Mouse (Mus musculus): ENCODE results near the gene Pafah1b3. TPM values are rescaled to one million over a fixed set of nuclear protein-coding genes. Genes with fewer than 3 reads are reported as not detected.
"Not testable (repeated sequence)": the region's sequence is repeated elsewhere in the genome, so short reads cannot be mapped to it uniquely, and the experiment has no call there.

Gene Pafah1b3
- total RNA-seq, 2 experiments from 2014 or later = 35.3 to 37.1 TPM

DNA sequence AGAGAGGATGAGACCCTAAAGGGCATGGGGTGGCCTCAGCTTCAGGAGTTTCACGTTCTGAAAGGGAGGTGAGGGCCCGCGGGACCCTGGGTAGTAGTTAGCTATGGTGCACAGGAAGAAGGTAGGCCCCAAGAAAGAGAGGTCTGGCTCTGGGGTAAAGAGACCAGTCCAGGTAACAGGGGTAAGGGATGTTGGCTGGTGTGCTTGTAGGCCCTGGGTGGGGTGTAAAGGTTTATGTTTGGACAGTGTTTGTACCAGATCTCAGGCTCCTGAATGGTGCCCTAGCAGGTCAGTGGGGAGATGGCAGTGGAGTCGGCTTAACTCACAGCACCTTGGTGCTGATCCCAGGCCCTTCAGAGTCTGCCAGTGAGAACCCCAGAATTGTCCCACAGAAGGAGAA lies 28.8 kb downstream of the Pafah1b3 start:
- no peak for DNase-seq (ENCODE audit: low spot score in 2 of 2)

DNA sequence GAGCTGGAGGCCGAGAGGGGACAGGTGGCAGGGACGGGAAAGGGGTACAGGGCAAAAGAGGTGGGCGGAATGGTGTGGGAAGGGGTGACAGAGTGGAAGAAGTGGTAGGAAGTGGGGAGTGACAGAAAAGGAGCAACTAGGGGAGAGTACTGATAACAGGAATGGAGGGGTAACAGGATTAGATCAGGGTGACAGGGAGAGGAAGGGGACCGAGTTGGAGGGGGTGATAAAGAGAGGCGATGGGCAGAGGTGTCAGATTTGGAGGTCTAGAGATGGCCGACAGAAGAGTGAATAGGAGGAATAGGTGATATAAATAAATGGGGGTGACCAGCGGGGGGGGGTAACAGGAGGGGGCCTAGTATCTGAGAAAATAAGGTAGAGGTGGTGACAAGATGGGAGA lies 29.2 kb downstream of the Pafah1b3 start:
- no peak for DNase-seq (ENCODE audit: low spot score in 2 of 2)

DNA sequence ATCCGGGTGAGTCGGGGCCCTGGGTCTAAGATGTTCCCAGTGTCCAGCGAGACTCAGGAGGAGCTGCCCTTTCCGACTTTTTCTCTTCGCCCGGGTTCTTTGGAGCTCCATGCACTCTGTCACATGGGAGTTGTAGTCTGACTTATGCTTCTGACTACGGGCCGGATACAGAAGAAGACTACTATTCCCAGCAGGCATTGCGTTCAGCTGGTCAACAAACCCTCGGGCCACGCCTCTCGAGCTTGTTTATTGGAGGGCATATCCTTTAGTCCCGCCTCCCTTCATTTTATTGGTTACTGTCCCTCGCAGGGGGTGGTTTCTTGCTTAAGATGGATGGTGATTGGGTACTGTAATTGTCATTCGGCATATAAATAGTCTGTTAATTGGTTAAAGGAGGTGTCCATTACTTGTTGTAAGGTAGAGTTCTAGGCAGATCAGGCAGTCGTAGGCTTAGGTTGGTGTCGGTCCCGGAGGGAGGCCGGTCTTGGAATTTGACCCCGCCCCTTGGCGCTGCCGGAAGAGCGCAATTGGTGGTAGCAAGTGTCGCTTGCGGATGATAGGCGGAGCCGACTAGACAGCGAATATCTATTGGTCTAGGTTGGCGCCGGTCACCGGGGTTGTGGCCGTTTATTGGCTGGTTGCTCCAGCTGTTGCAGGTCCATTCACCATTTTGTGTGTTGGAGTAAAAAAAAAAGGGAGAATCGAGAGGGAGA lies 29.9 kb downstream of the Pafah1b3 start:
- DNase-seq (ENCODE audit: low spot score in 2 of 2) = peak; percentile 100

DNA sequence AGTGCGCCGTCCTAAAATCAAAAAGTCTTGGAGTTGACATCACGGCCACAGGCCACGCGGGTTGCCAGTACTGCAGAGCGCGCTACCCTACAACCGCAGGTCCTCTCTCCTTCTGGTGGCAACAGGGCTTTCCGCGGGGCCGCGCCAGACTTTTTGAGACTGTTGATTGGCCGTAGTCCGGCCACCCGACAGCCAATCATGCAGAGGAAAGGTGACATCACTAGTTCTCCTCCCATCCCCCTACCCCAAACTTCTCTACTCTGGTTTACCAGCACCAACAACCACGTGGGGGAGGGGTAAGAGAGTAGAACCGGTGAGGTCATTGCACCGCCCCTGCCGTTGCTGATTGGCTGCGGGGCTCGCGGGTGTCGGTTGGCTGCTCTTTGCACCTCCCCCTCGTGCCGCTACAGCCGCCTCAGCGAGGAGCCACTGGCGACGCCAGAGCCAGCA lies 30.5 kb downstream of the Pafah1b3 start, which contains the start of gene Cic:
TSS of gene Cic (plus strand) at position 404 of the 450 bp plus-strand sequence.
- peak in 1 of 2 experiments; percentile 100 for DNase-seq (ENCODE audit: low spot score in 2 of 2)

DNA sequence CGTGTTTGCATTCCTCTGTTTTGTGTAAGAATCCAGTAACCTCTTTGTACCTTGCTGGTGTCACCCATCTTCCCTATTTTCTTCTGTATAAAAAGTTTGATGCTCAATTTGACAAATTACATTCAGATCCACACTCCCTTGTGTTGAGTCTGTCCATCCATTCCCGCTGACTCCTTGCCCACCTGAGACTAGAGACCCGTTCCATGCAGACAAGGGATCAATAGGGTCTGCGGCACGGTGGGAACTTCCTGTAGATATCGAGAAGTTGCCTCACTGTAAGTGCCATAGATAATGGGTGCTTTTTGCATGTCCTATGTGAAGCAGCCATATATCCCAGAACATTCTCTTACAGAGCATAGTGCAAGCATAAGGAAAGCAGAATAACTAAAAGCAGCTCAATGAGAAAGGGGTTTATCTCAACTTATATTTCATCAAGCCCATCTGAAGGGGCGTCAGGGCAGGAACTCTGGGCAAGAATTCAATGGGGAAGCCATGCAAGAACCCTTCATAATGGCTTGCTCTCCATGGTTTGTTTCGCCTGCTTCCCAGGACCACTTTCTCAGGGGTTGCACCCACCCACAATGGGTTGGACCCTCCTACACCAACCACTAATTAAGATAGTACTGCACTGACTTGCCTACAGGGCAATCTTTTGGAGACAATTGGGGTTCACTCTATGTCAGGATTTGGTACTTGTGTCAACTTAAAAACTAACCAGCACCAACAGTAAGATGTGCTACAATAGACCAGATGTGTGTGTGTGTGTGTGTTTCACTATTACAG lies 31.4 kb downstream of the Pafah1b3 start:
- no peak for DNase-seq (ENCODE audit: low spot score in 2 of 2)

DNA sequence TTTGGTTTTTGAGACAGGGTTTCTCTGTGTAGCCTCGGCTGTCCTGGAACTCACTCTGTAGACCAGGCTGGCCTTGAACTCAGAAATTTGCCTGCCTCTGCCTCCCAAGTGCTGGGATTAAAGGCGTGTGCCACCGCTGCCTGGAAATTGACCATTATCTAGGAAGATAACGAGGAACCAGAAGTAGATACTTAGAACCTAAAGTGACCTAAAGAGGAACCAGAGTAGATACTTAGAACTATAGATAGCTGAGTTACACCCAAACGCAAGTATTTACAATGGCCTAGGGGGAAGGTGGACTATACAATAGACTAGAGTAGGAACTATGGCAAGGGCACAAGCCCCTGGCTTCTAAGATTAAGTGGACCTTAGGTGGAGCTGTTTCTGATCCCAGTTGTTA lies 32.0 kb downstream of the Pafah1b3 start:
- DNase-seq (ENCODE audit: low spot score in 2 of 2) = not testable (repeated sequence)

DNA sequence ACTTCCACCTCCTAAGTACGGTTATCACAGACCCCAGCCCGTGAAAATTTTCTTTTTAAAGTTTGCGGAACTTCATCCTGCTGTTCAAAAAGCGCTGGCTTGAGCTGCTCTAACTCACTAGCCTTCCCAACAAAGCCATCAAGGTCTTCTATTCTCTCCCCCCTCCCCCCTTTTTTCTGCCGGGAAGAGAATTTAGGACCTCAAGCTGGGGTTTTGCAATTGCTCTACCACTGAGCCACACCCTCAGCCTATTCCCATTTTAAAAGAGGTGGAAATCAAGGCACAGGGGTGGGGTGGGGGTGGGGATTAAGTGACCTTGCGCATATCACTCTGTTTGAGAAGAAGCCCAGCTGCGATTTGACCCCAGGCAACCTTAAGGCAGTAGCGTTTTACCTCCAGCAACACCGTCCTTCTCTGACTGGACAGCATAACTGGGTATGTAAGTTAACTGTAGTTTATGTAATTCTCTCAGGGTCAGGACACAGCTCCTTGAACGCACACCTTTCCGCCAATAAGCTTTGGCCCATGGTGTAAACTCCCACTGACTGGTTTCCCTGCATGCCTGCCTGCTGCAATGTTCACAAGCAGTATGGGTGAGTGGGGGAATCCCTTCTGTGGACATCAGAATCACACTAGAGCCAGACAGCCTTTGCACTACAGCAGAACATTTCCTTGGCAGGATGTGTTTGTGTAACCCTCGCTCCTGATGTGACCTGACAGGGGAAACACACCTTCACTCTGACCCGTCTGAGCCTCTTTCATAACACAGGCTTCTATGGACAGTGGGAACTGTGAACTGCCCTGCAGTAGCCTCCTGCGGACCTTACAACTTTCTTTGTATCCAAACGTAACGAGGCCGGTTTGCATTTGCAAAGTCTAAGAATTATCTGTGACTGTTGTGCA lies 33.6 kb downstream of the Pafah1b3 start:
- DNase-seq (ENCODE audit: low spot score in 2 of 2) = no peak

DNA sequence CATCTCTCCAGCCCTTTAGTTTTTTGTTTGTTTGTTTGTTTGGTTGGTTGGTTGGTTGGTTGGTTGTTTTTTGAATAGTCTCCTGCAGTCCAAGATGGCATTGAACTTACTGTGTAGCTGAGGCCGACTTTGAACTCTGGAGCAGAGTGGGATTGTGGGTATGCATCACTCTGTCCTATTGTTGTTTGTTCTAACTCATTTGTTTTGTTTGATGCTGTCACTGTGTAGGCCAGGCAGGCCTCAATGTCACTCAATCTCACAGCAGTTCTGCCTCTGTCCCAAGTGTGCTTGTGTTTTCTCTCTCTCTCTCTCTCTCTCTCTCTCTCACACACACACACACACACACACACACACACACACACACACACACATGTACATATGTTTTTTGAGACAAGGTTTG lies 35.9 kb downstream of the Pafah1b3 start:
- no peak for DNase-seq (ENCODE audit: low spot score in 2 of 2)

DNA sequence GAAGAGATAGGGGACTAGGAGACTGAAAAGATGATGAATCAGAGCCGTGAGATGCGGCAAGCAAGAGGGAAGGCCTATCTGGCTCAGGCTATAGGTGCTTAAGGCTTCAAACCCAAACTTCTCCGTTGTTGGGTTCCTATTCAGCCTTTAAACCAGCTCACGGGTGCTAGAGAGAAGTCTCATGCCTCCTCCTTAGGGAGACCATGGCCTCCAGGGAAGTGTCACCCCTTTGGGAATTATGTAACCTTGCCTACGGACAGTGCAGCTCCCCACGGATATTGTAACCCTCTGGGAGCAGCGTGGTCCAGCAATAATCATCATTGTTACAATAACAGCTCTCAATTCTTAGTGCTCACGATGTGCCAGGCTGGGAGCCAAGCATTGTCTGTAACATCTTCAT lies 46.0 kb downstream of the Pafah1b3 start:
- no peak for DNase-seq (ENCODE audit: low spot score in 2 of 2)

DNA sequence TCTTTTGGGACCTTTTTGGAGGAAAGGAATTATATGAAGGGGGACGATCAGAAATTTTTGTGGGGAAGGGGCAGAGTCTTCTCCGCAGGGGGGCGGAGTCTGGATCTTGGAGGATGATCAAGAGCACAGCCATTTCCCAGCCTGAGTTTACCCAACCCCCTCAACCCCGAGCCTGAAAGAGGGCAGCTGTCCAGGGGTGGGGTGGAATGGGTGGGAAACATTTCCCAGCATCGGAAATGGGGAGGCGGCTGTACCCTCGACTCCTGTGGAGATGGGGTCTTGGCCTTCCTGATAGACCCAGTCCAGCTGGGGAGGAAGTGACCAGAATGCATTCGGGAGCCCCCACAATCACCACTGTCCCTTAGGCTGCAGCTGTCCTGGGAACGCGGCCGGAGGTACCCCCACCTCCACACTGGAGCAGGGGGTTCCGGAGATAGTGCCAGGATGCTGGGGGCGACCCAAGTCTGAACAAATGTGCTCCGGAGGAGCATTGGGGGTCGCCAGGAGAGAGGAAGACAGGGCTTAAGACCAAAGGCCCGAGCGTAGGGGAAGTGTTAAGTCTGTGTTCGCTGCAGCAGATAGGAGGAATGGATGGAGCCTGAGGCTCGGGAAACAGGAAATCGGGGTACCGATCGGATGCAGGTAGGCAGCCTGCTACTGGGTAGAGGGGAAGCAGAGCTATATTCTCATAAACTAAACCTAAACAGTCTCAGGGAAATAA lies 46.6 kb downstream of the Pafah1b3 start:
- peak in 1 of 2 experiments; percentile 69 for DNase-seq (ENCODE audit: low spot score in 2 of 2)

DNA sequence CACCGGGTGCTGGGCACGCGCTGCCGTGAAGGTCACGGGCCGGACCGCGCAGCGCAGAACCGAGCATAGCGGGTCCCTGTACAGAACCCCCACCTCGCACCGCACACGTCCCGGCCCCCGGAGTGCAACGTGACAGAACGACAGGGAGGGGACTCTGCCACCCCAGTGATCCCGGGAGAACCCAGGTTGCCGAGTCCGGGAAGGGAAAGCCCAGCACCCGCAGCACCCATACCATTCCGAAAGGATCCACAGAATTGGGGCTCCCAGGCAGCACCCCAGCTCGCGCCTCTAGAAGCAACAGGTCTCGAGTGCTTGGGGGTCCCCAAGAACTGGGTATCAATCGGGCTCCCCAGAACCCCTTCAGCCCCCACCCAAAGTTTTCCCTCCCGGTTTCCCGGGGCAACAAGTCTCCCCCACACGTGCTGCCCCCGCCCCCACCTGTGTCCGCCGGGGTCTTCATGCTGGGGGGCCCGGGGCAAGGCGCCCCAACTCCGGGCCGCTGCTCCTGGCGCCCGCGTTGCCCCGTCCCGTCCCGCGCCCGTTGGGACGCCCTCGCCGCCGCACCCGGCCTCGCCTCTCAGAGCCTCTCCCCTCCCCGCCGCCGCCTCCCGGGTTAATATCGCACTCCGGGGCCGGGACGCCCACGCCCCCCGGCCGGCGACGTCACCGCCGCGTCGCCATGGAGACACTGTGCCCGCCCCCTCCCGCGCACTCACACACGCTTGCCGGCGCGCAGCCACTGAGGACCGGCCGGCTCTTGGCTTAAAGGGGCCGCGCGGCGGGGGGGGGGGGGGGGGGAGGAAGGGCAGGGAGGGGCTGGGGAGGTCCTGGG lies 47.4 kb downstream of the Pafah1b3 start, which contains the start of gene Erf:
TSS of gene Erf (minus strand) at position 621 of the 832 bp plus-strand sequence.
- peak; percentile 92 to 95 for DNase-seq (ENCODE audit: low spot score in 2 of 2)

DNA sequence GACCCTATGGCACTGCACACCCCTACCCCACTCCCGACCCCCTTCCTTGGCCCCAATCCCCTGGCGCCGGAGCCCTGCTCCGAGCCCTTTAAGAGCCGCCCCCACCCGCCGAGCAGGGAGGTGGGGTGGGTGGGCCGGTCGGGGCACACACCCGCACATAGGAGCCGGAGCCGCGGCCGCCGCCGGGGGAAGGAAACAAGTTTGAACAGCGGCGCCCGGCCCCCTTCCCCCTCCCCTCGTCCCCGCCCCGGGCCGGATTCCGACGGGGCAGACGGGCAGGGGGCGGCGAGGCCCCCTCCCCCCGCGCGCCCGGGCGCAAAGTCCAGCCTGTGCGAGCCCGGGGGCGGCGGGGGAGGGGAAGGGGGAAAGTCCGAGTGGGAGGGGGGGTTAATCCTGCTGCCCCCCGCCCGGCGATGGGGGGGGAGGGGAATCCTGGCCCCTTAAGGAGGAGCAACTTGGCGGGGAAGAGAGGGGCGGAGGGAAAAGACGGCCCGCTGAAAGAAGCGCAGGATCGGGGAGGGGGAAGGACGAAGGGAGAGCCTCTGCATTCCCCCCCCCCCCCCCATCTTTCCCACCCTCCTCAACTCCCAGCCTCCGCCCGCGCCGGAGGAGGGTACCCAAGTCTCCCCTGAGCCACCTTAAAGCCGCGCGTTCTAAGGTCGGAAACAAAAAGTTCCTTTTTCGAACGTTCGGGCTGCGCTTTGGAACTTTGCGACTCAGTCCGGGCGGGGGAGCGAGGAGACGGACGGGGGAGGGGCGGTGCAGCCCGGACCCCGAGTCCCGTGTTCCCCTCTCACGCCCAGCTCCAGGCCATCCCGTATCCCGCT lies 48.3 kb downstream of the Pafah1b3 start:
- DNase-seq (ENCODE audit: low spot score in 2 of 2) = peak; percentile 71 to 74

DNA sequence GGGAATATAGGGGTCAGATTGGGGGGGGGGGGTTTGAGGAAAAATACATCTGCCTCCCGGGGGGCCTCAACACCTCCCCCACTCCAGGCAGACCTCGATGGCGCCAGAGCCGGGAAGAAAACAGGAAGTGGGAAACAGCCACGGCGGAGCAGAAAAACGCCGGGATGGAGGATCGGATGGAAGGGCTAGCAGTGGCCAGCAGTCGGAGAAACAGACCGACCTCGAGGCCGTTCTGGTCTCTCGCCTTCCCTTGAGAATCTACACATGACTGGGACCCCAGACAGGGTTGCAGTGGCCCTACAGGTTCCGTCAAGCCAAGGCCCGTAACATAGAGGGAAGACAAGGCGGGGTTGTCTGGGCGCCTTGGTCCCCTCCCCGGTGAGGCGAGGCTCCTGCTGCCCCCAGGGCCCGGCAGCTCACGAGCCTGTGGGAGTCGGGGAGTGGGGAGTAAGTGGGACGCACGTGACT lies 48.9 kb downstream of the Pafah1b3 start:
- no peak for DNase-seq (ENCODE audit: low spot score in 2 of 2)

DNA sequence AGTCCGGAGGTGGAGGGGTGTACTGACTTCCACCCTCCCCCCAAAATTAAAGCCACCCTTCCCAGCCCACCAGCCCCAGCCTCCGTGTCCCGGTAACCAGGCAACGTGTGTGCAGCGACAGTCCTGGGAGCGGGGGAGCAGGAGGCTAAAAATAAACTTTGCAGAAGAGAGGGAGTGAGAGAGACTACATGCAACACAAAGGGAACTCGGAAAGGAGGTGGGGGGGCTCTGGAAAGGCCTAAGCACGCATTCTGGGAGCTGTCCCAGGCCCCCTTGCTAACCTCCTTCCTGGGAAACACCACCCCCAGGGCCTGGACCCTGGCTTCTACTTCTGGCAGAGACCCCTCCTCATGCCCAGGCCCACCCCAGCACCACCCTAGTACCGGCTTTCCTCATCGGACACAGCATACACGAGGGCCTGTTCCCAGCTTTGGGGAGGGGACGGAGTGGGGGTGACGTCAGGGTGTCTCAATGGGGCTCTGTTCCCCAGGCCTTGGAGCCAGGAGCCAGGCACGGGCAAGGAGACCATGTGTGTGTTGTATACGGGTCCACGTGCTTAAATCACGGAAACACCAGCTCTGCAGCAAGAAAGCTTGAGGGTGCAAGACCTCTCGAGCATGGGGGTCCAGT lies 49.7 kb downstream of the Pafah1b3 start:
- DNase-seq (ENCODE audit: low spot score in 2 of 2) = peak; percentile 80 to 86

DNA sequence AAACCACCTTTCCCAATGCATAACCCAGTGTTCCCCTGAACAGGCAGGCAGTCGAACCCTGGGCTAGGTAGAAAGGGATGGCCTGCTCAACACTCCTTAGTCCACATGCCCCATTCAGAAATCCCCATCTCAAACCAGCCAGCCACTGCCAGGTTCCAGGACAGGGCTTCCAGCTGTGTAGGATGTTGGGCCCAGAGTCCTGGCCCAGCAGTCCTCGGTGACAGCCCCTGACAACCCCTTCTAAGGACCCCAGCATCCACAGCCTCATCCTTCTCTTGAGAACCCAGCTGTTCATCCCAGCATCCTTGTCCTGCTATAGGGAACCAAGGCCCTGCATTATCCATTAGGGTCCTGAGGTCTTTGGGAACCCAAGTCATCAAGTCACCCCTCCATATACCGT lies 50.3 kb downstream of the Pafah1b3 start:
- DNase-seq (ENCODE audit: low spot score in 2 of 2) = no peak

DNA sequence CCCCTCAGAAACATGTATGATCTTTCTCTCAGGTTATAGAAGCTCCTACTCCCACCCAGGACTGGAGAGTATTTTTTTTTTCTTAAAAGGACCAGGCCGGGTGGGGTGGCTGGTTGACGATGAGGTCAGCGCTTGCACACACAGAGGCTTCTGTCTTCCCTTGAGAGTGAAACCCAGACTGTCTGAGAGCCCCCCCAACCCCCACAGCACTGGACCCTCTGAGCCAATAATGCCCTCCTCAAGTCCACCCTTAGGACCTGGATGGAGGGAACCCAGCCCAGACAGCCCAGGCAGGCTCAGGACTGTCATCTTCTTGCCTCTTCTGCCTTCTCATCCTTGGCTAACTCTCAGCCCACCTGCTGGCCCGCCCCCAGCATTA lies 51.0 kb downstream of the Pafah1b3 start:
- DNase-seq (ENCODE audit: low spot score in 2 of 2) = no peak

DNA sequence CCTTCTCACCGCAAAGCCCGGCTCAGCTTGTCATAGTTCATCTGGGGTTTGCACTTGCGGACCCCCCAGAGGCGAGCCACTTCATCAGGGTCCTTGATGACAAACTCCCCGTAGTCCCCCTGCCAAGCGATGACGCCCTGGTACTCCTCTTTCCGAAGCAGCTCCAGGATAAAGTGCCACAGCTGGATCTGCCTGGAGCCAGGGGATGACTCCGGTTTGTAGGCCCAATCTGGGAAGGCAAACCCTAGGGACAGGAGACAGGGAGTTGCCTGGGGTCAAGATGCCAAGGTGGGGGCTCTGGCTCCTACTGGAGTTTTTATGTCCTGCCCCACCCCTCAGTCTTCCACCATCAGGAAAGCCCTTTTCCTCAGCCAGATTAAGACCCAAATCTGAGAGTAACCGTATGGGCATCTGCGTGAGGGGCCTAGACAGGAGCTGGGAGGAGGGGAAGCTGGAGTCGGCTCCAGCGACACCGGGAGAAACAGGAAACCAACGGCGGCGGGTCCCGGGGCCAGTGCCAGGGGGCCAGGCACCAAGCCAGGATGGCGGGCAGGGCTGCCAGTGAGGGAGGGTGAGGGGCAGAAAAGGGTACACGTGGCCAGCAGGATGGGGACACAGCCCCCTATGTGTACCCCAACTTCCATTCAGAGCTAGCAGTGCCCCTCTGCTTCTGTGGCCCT lies 51.6 kb downstream of the Pafah1b3 start:
- DNase-seq (ENCODE audit: low spot score in 2 of 2) = peak; percentile 83 to 87
